Mouse (Mus musculus) bone marrow, adult 2 months (tissue): ENCODE data around the gene Diras2.

Experiments used
- CTCF ChIP-seq: fragments of 200-500 bp; IDR thresholded peaks from 2 replicates; pipeline ENCODE4 v1.5.1; 2011; ENCODE audit warnings: low read length, control low read depth; ENCODE audit not compliant: control insufficient read depth, insufficient read depth
- POLR2A ChIP-seq: fragments of 200-500 bp; IDR thresholded peaks from 2 replicates; pipeline ENCODE4 v1.6.1; 2011; ENCODE audit warnings: low read depth, mild to moderate bottlenecking, control low read depth, low read length, borderline replicate concordance; ENCODE audit not compliant: control insufficient read depth

DNA sequence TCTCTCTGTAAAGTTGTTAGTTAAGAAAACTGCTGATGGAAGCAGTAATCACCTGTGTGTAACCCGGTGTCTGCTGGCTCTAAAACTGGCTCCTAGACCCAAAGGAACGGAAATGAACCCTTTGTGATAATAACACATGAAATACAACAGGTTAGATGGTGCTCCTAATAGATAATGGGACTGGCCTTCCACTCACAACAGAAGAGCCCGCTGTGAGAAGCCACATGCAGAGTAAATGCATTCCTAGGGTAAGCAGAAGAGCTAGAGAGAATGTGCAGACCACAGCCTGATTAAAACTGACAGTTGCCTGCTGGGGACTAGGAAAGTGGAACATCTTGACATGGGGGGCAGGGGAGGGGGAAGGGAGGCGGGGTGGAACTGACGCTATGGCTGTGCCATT is 18.7 kb downstream of the Diras2 start:
- TF ChIP-seq CTCF: no peak
- TF ChIP-seq POLR2A: no peak
